Mouse (Mus musculus) testis, postnatal 10 days (tissue): ENCODE data around the gene Clspn.

Experiments
- DNase-seq: peaks from one replicate; pipeline ENCODE4 v3.0.0; 2021; ENCODE audit warnings: low spot score

The Clspn gene

DNA sequence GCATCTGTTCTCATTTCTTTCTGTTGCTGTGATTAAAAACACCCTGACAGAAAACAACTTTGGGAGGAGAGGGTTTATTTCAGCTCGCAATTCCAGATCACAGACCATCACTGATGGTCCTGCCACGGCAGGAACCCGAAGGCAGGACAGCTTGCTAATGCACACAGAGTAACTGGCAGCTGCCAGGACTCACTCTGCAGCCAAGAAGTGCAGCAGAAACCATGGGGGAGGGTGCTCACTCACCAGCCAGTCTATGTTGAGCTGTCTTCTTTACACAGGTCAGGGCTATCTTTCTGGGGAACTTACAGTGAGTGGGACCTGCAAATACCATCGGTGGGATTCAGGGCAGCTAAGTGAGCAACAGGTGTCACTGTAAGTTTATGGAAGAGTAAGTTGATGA, 80.7 kb downstream of the Clspn start:
- DNase-seq = no peak

DNA sequence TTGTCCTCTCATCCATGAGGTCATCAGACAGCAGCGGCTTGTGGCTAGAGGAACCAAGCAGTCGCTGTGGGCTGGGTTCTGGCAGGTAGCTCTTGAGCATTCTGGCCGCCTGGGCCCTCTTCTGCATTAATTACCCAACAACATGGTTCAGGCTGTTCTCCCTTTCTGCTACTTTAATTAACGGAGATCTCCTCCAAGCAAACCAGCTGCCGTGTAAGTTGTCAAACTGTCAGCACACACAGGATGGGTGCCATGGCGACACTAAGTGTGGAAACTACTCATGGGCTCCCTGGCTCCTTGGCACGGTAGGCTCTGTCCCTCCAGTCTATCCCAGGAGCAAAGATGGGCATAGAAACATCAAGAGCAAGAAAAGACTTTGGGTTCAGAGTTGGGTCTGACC, 82.6 kb downstream of the Clspn start:
- no peak for DNase-seq

DNA sequence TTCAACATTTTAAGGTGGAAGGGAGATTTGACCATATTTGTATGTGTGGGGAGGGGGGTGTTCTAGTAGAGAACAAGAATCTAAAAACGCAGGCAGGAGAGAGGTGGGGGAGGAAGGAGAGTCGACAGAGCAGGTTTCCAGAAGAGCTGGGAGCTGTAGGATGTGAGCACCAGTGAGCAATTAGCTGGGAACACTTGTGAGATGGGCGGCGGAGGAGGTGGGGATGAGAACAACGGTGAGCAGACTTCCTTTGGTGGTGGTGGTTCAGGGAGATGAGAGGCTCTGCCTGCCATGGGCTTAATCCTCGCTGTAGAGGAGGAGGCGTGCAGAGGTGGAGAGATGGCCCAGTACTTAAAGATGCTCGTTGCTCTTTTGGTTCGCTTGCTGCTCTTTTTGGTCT, 85.2 kb downstream of the Clspn start:
- no peak for DNase-seq
